Mouse (Mus musculus) heart, embryonic 12.5 days (tissue): Measurements from ENCODE around the gene Proca1. TPM values are rescaled to one million over a fixed set of nuclear protein-coding genes. Genes with fewer than 3 reads are reported as not detected.
A peak's percentile ranks its signal among the peaks of the same experiment; 100 is the strongest.

Experiments
- ATAC-seq: fragments of 200-750 bp; cut with Nextera tagmentation; 2 replicates; pipeline ENCODE4 v1.8.0; 2017; ENCODE audit warnings: moderate TSS enrichment, moderate library complexity; ENCODE audit not compliant: insufficient number of reproducible peaks, low FRiP score
- H3K27ac ChIP-seq: fragments of 300-500 bp; sonication (generic); 2 replicates; pipeline ENCODE4 v1.5.1; 2016; ENCODE audit warnings: mild to moderate bottlenecking, moderate library complexity; ENCODE audit not compliant: poor library complexity, severe bottlenecking
- H3K27me3 ChIP-seq: fragments of 300-500 bp; sonication (generic); replicated peaks from 2 replicates; pipeline ENCODE4 v1.6.1; 2016; ENCODE audit warnings: mild to moderate bottlenecking, moderate library complexity
- H3K36me3 ChIP-seq: fragments of 300-500 bp; sonication (generic); 2 replicates; pipeline ENCODE4 v1.6.1; 2016; ENCODE audit warnings: mild to moderate bottlenecking, moderate library complexity
- H3K4me1 ChIP-seq: fragments of 300-500 bp; sonication (generic); replicated peaks from 2 replicates; pipeline ENCODE4 v1.6.1; 2016; ENCODE audit warnings: mild to moderate bottlenecking
- H3K4me2 ChIP-seq: fragments of 300-500 bp; sonication (generic); 2 replicates; pipeline ENCODE4 v1.6.1; 2016; ENCODE audit warnings: mild to moderate bottlenecking, moderate library complexity
- H3K4me3 ChIP-seq: fragments of 300-500 bp; sonication (generic); 2 replicates; pipeline ENCODE4 v1.5.1; 2016; ENCODE audit warnings: mild to moderate bottlenecking
- H3K9ac ChIP-seq: fragments of 300-500 bp; sonication (generic); 2 replicates; pipeline ENCODE4 v1.6.1; 2016; ENCODE audit warnings: mild to moderate bottlenecking, moderate library complexity
- H3K9me3 ChIP-seq: fragments of 300-500 bp; sonication (generic); replicated peaks from 2 replicates; pipeline ENCODE4 v1.6.1; 2016; ENCODE audit warnings: mild to moderate bottlenecking, moderate library complexity
- WGBS: fragments of 180-500 bp; shearing (Covaris S2); methylation state at CpG from one replicate; pipeline ENCODE4 v1.1.7; 2016; 5-methylcytosine and 5-hydroxymethylcytosine counted together
- polyA plus RNA-seq: library from polyadenylated mRNA; unstranded; fragments of >200 nt; fragmentation: Nextera tagmentation; extraction: Ambion mirVana; gene quantifications from 2 replicates; pipeline ENCODE4 v1.2.1, GENCODE M21; 2016

Gene Proca1
- polyA plus RNA-seq, 1 experiment from 2014 or later = 3.1 TPM

DNA sequence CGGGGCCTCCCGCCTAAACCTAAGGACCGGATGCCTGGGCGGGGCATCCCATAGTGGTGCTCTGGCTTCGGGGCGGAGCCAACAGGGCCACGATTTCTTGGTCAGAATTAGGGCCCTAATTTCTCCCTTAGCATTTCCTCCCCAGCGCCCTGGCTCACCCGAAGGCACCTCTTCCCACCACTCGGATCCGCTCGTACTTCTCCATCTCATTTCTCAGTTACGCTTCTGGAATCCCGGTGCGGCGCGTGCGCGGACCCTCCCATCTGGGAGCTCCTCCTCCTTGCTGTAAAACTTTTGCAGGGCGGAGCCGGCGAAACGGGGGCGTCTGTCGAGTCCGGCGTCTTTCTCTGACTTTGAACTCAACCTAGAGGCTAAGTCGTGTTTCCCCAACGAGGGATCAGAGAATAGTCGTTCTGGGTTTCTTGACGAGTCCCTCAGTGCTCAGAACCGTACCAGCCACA is 16.8 kb upstream of the Proca1 start, which contains the start of the genes Nek8 and Tlcd1:
Gene Nek8, minus strand, starts transcription at position 274 of the 461 bp plus-strand sequence.
Gene Tlcd1, plus strand, starts transcription at position 310 of the 461 bp plus-strand sequence.
- WGBS = under 1% methylated on average over 32 of the region's 32 CpGs
- Histone ChIP-seq H3K27ac (peak within 1 kb of the TSS; percentile 93), H3K4me2 (peak within 1 kb of the TSS; percentile 88), H3K9me3 (no peaks in the 10 kb centered on the region), H3K36me3 (peaks cover 25% of the 10 kb centered on the region), H3K9ac (peak within 1 kb of the TSS; percentile 83), H3K27me3 (no peaks in the 10 kb centered on the region), H3K4me1 (peaks cover 30% of the 10 kb centered on the region), H3K4me3 (peak within 1 kb of the TSS; percentile 59)
- ATAC-seq = peak; percentile 74

GRCm38 (mm10) chr11:78176905-78177331 is 16.3 kb upstream of the Proca1 start:
- Histone ChIP-seq H3K27me3 (no peaks in the 10 kb centered on the region), H3K9me3 (no peaks in the 10 kb centered on the region), H3K9ac (peak overlapping the region; percentile 83), H3K4me2 (peak overlapping the region; percentile 88), H3K27ac (peak overlapping the region; percentile 93), H3K36me3 (peaks cover 30% of the 10 kb centered on the region), H3K4me3 (peak overlapping the region; percentile 59), H3K4me1 (peaks cover 32% of the 10 kb centered on the region)
- under 1% methylated on average over 23 of the region's 23 CpGs for WGBS
- no peak for ATAC-seq

GRCm38 (mm10) chr11:78177437-78177836 is 15.8 kb upstream of the Proca1 start:
- WGBS = under 1% methylated on average over 10 of the region's 10 CpGs
- Histone ChIP-seq H3K27ac (peak overlapping the region; percentile 93), H3K27me3 (no peaks in the 10 kb centered on the region), H3K9me3 (no peaks in the 10 kb centered on the region), H3K9ac (peak overlapping the region; percentile 83), H3K36me3 (peaks cover 34% of the 10 kb centered on the region), H3K4me1 (peaks cover 37% of the 10 kb centered on the region), H3K4me3 (peak overlapping the region; percentile 59), H3K4me2 (peak overlapping the region; percentile 88)
- ATAC-seq = peak; percentile 25; the same call in 1 of the 2 replicates

DNA sequence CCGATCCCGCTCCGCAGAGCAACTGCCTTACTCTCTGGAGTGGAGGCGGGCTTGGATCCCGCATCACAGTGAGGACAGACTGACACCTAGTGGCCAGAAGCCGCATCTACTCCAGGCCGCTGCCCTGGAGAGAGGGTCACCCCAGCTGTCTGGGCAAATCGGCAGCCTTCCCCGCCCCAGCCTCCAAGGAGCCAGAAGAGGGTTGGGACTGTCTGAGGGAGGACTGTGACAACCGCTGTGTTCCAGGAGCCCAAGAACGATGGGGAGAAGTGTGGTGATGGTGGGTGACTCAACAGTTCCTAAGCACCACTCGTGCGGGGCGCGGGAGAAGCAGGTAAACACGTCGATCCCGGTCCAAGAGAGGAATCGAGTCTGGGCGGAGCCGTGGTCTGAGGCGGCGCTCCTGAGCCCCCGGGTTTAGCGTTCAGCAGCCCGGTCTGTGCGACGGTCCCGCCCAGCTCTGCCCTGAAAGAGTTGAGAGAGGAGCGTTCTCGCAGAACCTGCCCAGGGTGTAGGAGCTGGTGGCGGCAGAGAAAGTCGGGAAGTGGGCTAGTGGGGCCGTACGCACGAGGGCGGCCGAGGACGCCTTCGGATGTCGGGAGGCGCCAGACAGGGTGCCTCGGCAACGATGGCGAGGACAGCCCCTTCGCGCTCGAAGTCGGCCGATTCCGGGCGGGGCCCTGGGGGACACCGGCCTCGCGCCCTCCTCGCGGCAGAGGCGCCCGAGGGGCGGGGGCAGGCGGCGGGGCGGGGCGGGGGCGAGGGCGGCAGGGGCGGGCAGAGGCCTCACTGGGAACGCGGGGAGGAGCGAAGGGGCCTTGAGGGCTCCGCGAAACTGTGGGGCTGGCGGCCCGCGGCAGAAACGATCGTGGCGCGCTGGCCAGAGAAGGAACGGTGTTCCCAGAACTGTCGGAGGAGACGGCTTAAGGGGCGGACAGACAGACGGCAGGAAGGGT is 15.0 kb upstream of the Proca1 start:
- peaks cover 34% of the 10 kb centered on the region for H3K4me1 ChIP-seq
- H3K4me3 ChIP-seq = peak overlapping the region; percentile 59
- peak overlapping the region; percentile 93 for H3K27ac ChIP-seq
- under 1% methylated on average over 82 of the region's 84 CpGs for WGBS
- H3K9ac ChIP-seq = peak overlapping the region; percentile 83
- no peaks in the 10 kb centered on the region for H3K9me3 ChIP-seq
- ATAC-seq = peak; percentile 89
- H3K36me3 ChIP-seq = peaks cover 30% of the 10 kb centered on the region
- no peaks in the 10 kb centered on the region for H3K27me3 ChIP-seq
- peak overlapping the region; percentile 88 for H3K4me2 ChIP-seq

DNA sequence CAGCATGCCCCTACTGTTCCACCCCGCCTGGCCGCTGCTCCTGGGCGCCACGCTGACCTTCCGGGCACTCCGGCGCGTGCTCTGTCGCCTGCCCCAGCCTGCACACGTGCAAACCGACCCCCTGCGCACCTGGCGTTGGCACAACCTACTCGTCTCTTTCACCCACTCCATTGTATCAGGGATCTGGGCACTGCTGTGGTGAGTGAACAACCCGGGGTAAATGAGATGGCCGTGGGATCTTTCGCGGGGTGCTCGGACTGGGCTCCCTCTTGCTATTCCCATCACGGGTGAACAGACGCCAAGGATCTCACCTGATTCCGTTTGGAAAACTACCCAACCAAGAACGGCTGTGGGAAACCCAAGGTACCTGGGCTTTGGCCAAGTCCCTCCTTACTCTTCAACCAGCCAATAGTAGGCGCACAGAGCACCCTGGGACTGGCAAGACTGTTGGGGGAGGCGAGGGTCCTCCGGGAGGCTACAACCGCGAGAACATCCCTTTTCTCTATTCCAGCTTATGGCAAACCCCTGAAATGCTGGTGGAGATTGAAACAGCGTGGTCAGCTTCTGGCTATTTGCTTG is 14.2 kb upstream of the Proca1 start:
- under 1% methylated on average over 29 of the region's 29 CpGs for WGBS
- Histone ChIP-seq H3K9me3 (no peaks in the 10 kb centered on the region), H3K36me3 (peaks cover 30% of the 10 kb centered on the region), H3K4me2 (peak overlapping the region; percentile 88), H3K4me1 (peaks cover 34% of the 10 kb centered on the region), H3K27ac (peak overlapping the region; percentile 93), H3K27me3 (no peaks in the 10 kb centered on the region), H3K9ac (peak overlapping the region; percentile 83), H3K4me3 (peak overlapping the region; percentile 59)
- ATAC-seq = peak; percentile 5

DNA sequence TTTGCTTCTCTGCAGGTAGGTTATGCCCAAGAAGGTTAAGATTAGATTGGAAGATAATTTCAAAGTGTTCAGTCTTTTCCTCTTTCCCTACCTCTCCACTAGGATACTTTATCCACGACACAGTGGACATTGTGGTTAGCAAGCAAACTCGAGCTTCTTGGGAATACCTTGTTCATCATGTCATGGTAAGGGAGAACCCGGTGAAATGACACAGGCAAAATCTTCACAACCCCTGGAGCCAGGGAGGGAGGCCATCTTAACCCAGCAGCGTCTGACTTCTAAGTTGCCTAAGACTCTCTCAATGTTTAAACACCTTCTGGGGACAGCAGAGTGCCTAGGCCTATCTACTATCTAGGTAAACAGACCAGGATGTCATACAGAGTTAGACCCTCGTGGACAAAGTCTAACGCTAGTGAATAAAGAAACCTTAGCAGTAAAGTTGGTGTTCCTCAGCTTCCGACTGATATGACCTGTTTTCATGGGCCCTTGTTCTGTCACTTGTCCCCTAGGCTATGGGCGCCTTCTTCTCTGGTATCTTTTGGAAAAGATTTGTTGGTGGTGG is 13.7 kb upstream of the Proca1 start:
- Histone ChIP-seq H3K27ac (peak overlapping the region; percentile 93), H3K36me3 (peaks cover 30% of the 10 kb centered on the region), H3K4me3 (peak overlapping the region; percentile 59), H3K4me2 (peak overlapping the region; percentile 88), H3K9me3 (no peaks in the 10 kb centered on the region), H3K4me1 (peaks cover 34% of the 10 kb centered on the region), H3K9ac (peak overlapping the region; percentile 83), H3K27me3 (no peaks in the 10 kb centered on the region)
- ATAC-seq = no peak
- WGBS = 22% methylated on average over 8 of the region's 8 CpGs

DNA sequence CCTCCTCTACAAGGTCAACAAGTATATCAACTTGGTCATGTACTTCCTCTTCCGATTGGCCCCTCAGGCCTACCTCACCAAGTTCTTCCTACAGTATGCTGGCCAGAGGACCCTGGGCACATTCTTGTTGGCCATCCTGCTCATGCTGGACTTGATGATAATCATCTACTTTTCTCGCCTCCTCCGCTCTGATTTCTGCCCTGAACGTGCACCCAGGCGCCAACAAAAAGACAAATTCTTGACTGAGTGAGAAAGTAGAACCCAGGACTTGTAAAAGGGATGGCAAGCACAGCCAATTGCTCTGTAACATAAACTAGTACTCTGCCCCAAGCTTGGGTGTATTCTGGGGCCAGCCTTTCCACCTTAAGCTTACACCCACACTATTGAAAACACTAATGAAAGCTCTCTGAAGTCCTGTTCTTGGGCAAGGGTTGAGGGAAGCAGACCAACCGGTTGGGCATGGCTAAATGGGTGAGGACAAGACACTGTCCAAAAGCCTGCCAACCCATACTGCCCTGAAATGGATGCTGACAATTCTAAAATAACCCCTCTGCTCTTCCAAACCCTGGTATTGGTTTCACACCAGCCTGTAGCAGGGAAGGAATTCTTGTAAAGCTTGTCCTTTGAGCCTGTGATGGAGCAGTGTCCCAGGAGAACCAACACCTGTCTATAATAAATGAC is 13.0 kb upstream of the Proca1 start:
- Histone ChIP-seq H3K27me3 (no peaks in the 10 kb centered on the region), H3K27ac (no peak overlapping the region), H3K4me3 (no peak overlapping the region), H3K9ac (peak overlapping the region; percentile 83; the same call in 1 of the 2 replicates), H3K9me3 (no peaks in the 10 kb centered on the region), H3K4me1 (peaks cover 34% of the 10 kb centered on the region), H3K4me2 (peak overlapping the region; percentile 88), H3K36me3 (peaks cover 30% of the 10 kb centered on the region)
- WGBS = 60% methylated on average over 6 of the region's 6 CpGs
- ATAC-seq = no peak

GRCm38 (mm10) chr11:78181830-78182357 is 11.3 kb upstream of the Proca1 start:
- peaks cover 30% of the 10 kb centered on the region for H3K4me1 ChIP-seq
- peak overlapping the region; percentile 95 for H3K4me3 ChIP-seq
- no peaks in the 10 kb centered on the region for H3K9me3 ChIP-seq
- ATAC-seq = no peak
- no peak overlapping the region for H3K27ac ChIP-seq
- peak overlapping the region; percentile 67 for H3K4me2 ChIP-seq
- peak overlapping the region; percentile 97; the same call in 1 of the 2 replicates for H3K9ac ChIP-seq
- no peaks in the 10 kb centered on the region for H3K27me3 ChIP-seq
- H3K36me3 ChIP-seq = peaks cover 30% of the 10 kb centered on the region
- WGBS = 42% methylated on average over 2 of the region's 2 CpGs

DNA sequence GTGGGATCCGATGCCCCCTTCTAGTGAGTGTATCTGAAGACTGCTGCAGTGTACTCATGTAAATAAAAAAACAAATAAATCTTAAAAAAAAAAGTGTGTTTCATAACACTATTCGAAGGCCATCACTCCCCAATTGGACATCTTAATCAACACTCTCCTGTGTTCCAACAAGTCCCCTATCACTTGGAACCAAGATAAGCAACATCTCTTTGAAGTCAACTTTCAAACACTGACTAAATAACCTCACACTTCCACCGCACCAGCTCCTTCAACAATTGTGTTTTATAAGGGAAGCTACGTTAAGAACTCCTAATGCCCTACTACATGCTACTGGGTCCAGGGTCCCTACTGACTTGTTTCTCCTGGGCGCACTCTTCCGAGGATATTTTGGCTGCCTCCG is 10.7 kb upstream of the Proca1 start:
- no peak for ATAC-seq
- Histone ChIP-seq H3K36me3 (peaks cover 30% of the 10 kb centered on the region), H3K9ac (peak overlapping the region; percentile 97), H3K4me2 (peak overlapping the region; percentile 67), H3K27me3 (no peaks in the 10 kb centered on the region), H3K27ac (peak overlapping the region; percentile 91), H3K4me3 (peak overlapping the region; percentile 95), H3K9me3 (no peaks in the 10 kb centered on the region), H3K4me1 (peaks cover 30% of the 10 kb centered on the region)
- WGBS = 4% methylated on average over 7 of the region's 7 CpGs
